Mouse (Mus musculus) erythroblast, embryonic 14.5 days (primary cell): ENCODE measurements at regions not wholly inside any gene's neighbourhood (a gene's known extent, or its start where the extent isn't known, plus 50 kb on each side); places are given as distances from the start of the nearest gene placed in this dataset.
A peak's percentile ranks its signal among the peaks of the same experiment; 100 is the strongest.

ENCODE experiments used
- H3K27me3 ChIP-seq: 2 replicates; pipeline ENCODE4 v1.6.1; 2012; ENCODE audit warnings: inconsistent platforms; ENCODE audit not compliant: control insufficient read depth
- H3K36me3 ChIP-seq: 2 replicates; pipeline ENCODE4 v1.6.1; 2012; ENCODE audit warnings: mild to moderate bottlenecking, inconsistent platforms; ENCODE audit not compliant: control insufficient read depth
- H3K4me1 ChIP-seq: 2 replicates; pipeline ENCODE4 v1.6.1; 2012; ENCODE audit warnings: inconsistent platforms; ENCODE audit not compliant: control insufficient read depth
- H3K4me3 ChIP-seq: replicated peaks from 2 replicates; pipeline ENCODE3; 2012; ENCODE audit warnings: moderate library complexity, mild to moderate bottlenecking, inconsistent platforms
- H3K9me3 ChIP-seq: 2 replicates; pipeline ENCODE4 v1.6.1; 2012; ENCODE audit warnings: low read length, inconsistent platforms, mixed read lengths; ENCODE audit not compliant: control insufficient read depth
- GATA1 ChIP-seq: IDR thresholded peaks from 2 replicates; pipeline ENCODE4 v1.6.1; 2012; ENCODE audit warnings: low read length, inconsistent platforms, mixed read lengths
- TAL1 ChIP-seq: IDR thresholded peaks from 3 replicates; pipeline ENCODE4 v1.6.1; 2012; ENCODE audit warnings: low read length, inconsistent platforms, mixed read lengths

GRCm38 (mm10) chr13:111977769-111978674, 169.2 kb upstream of the Map3k1 start:
- Histone ChIP-seq H3K27me3 (peaks cover 33% of the 10 kb centered on the region), H3K9me3 (peaks cover 7% of the 10 kb centered on the region), H3K4me1 (peaks cover 23% of the 10 kb centered on the region), H3K4me3 (peak overlapping the region; percentile 33), H3K36me3 (no peaks in the 10 kb centered on the region)
- TF ChIP-seq GATA1 (no peak), TAL1 (no peak)

GRCm38 (mm10) chr13:111978675-111979020, 169.9 kb upstream of the Map3k1 start:
- Histone ChIP-seq H3K4me1 (peaks cover 28% of the 10 kb centered on the region), H3K9me3 (peaks cover 7% of the 10 kb centered on the region), H3K4me3 (no peak overlapping the region), H3K36me3 (no peaks in the 10 kb centered on the region), H3K27me3 (peaks cover 28% of the 10 kb centered on the region)
- TF ChIP-seq TAL1 (no peak), GATA1 (no peak)

GRCm38 (mm10) chr13:111979428-111980204, 170.8 kb upstream of the Map3k1 start:
- TF ChIP-seq TAL1 (no peak), GATA1 (no peak)
- H3K4me3 ChIP-seq = no peak overlapping the region
- H3K27me3 ChIP-seq = peaks cover 32% of the 10 kb centered on the region
- peaks cover 37% of the 10 kb centered on the region for H3K4me1 ChIP-seq
- H3K9me3 ChIP-seq = peaks cover 7% of the 10 kb centered on the region
- no peaks in the 10 kb centered on the region for H3K36me3 ChIP-seq

- Histone ChIP-seq H3K36me3 (no peaks in the 10 kb centered on the region), H3K4me3 (no peak overlapping the region), H3K9me3 (peaks cover 7% of the 10 kb centered on the region), H3K27me3 (peaks cover 32% of the 10 kb centered on the region), H3K4me1 (peaks cover 37% of the 10 kb centered on the region)
- TF ChIP-seq TAL1 (no peak), GATA1 (no peak)
Observed at GRCm38 (mm10) chr13:111980205-111980595, 171.4 kb upstream of the Map3k1 start.

- TF ChIP-seq TAL1 (no peak), GATA1 (no peak)
- no peak overlapping the region for H3K4me3 ChIP-seq
- no peaks in the 10 kb centered on the region for H3K36me3 ChIP-seq
- peaks cover 34% of the 10 kb centered on the region for H3K27me3 ChIP-seq
- H3K4me1 ChIP-seq = peaks cover 38% of the 10 kb centered on the region
- H3K9me3 ChIP-seq = peaks cover 7% of the 10 kb centered on the region
Observed at GRCm38 (mm10) chr13:111981103-111981502, 172.3 kb upstream of the Map3k1 start.

GRCm38 (mm10) chr13:111982796-111983460, 174.1 kb upstream of the Map3k1 start:
- Histone ChIP-seq H3K36me3 (no peaks in the 10 kb centered on the region), H3K4me3 (no peak overlapping the region), H3K27me3 (peaks cover 30% of the 10 kb centered on the region), H3K9me3 (peaks cover 2% of the 10 kb centered on the region), H3K4me1 (peaks cover 50% of the 10 kb centered on the region)
- TF ChIP-seq TAL1 (no peak), GATA1 (no peak)

- no peaks in the 10 kb centered on the region for H3K36me3 ChIP-seq
- H3K4me3 ChIP-seq = no peak overlapping the region
- peaks cover 48% of the 10 kb centered on the region for H3K4me1 ChIP-seq
- peaks cover 22% of the 10 kb centered on the region for H3K27me3 ChIP-seq
- TF ChIP-seq TAL1 (no peak), GATA1 (no peak)
- H3K9me3 ChIP-seq = no peaks in the 10 kb centered on the region
Observed at GRCm38 (mm10) chr13:111984081-111984574, 175.3 kb upstream of the Map3k1 start.

GRCm38 (mm10) chr13:111985406-111985805, 176.6 kb upstream of the Map3k1 start:
- peaks cover 39% of the 10 kb centered on the region for H3K4me1 ChIP-seq

GRCm38 (mm10) chr13:111986681-111987080, 177.9 kb upstream of the Map3k1 start:
- TF ChIP-seq TAL1 (no peak), GATA1 (no peak)

More at GRCm38 (mm10) chr13:111985406-111985805, 176.6 kb upstream of the Map3k1 start:
- Histone ChIP-seq H3K36me3 (no peaks in the 10 kb centered on the region), H3K9me3 (no peaks in the 10 kb centered on the region), H3K4me3 (no peak overlapping the region), H3K27me3 (peaks cover 29% of the 10 kb centered on the region)
- no peak for TF ChIP-seq GATA1

More at GRCm38 (mm10) chr13:111986681-111987080, 177.9 kb upstream of the Map3k1 start:
- Histone ChIP-seq H3K9me3 (no peaks in the 10 kb centered on the region), H3K36me3 (no peaks in the 10 kb centered on the region), H3K4me1 (peaks cover 39% of the 10 kb centered on the region), H3K27me3 (peaks cover 38% of the 10 kb centered on the region), H3K4me3 (no peak overlapping the region)
